Mouse (Mus musculus) T-cell, adult 66 days (primary cell): ENCODE results near the gene Magee2. TPM values are rescaled to one million over a fixed set of nuclear protein-coding genes. Genes with fewer than 3 reads are reported as not detected.

ENCODE experiments used
- total RNA-seq, 2 experiments: library from RNA; stranded (reverse); gene quantifications; 3 replicates in 1 of 2; 4 replicates in 1 of 2; pipeline ENCODE4 v1.2.4; 2023

The Magee2 gene
- not detected for total RNA-seq

DNA sequence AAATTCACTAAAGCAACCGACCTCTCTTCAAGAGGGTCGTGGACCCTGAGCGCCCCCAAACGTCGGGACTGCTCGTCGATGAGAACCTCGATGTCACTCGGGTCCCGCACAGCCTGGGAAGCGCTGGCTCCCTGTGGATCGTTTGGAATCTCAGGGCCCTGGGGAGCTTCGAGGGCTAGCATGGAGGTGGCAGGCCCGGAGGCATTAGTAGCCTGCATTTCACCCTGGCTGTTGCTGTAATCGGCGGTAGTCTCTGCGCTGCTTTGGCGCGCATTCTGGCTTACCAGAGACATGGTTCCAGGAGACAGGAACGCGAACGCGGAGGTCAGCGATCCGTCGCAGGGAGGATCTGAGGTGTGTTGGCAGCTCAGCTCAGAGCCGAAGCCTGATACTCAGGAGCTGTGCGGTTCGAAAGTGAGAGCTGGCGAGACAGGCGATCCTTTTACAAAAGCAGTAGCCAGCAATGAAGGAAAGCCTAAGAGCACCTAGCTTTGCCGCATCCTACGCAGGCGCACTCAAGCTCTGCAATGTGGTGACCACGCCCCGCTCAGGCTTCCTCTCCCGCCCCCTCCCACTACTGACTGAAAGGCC is at the start of gene Magee2:
TSS of gene Magee2 (minus strand) at position 517 of the 591 bp plus-strand sequence.

Other genes starting within 250 kb of the Magee2 start
- 10 to 100 TPM; 11.7 to 14.9 TPM for gene Zdhhc15, start 186.2 kb downstream of the Magee2 start, total RNA-seq
- 10 to 100 TPM; 36.5 to 43.0 TPM for gene Pbdc1, start 222.5 kb upstream of the Magee2 start, total RNA-seq